Mouse (Mus musculus): ENCODE measurements around the gene Fhad1. TPM values are rescaled to one million over a fixed set of nuclear protein-coding genes. Genes with fewer than 3 reads are reported as not detected.

The Fhad1 gene
- polyA plus RNA-seq (2012) = 0.11 and 0.27 TPM in 2 replicates

DNA sequence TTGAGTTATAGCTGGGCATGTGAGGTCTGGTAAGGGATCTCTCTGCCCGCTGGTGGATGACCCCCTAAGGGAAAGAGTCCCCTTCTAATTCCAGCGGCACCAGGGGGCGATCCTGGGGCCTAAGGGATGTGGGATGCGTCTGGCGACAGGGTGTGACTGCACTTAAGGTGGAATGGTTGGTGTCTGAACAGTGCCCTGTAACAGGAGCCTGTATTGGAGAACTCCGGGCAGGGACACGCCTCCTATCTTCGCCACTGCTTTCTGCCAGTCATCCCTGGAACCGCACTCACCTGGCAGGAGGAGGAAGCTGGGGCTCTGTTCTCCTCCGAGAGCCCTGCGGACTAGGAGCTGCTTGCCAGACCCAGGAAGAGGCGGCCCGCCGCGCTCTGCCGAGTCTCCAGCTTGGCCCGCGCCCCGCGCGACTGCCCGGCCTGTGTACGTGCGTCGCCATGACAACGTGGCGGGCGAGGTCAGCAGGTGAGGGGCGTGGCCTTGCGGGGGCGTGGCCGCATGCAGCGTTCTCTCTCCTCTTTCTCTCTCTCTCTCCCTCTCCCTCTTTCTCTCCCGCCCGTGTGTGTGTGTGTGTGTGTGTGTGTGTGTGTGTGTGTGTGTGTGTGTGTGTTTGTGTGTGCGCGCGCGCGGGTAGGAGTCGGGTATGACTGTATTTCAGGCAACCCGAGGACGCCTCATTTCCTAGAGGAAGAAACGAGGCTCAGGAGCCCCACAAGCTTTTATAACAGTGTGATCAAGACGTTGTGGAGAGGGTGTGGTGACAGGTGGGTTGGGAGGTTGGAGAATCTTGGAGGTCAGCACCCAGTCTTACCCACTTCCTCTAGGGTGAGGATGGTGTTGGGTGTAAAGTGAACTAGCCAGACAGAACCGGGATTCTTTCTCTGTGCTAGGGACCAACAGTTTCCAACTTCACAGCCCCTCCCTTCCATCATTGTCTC is at the start of gene Fhad1:
Gene Fhad1 (minus strand): TSS at position 424 of the 950 bp plus-strand sequence.

DNA sequence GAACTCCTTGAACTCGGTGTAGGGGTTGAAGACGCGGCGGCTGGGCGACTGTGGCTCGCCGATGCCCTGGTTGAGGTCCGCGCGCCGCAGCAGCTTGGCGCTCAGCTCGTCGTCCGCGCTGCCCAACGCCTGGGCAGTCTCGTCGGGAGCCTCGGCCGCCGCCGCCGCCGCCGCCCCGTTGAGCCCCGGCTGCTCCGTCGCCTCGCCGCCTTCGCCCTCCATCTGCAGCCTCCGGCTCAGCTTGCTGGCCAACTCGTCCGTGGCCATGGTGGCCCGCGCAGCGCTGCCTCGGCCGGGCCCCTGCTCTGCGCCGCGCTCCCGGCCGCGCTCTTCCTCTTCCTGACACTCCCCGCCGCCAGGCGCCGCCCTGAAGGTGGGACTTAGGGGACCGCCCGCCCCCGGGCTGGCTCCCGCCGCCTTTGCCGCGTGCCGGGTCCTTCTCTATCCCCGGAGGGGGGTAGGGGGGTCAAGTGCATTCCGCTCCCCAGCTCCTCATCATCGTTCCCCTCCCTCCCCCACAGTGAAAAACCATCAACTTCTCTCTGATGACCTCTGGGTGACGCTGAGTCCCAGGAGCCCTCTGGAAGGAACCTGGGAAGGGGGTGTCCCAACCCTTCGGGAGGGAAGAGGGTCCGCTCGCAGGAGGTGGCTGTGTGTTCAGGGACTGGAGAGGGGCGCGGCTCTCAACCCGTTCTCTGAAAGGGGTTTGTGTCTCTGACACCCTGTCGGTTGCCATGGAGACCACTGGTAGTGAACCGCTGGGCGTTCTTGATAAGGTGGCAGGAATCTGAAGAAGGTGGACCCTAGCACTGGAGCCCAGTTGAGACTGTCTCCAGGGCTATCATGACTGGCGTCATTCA is 140.1 kb downstream of the Fhad1 start, which contains the start of gene Efhd2:
Gene Efhd2 (minus strand): TSS at position 320 of the 860 bp plus-strand sequence.

DNA sequence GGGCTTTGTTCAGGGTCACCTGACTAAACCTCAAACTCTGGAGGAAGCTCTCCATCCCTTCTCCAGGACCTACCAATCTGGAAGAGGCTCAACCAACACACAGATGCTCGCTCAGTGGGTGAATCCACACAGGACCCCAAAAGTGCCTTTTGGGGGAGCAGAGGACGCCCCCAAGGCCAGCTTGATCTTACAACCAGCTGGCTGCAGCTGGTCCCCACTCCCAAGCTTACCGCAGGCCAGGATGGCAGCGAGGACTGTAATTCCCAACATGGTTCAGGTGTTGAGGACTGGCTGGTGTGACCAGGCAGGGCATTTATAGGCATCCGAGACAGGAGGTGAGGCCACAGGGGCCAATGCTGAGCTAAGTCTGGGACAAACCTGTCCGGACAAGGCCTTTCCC is 168.9 kb downstream of the Fhad1 start, which contains the start of gene Ctrc:
Gene Ctrc (minus strand): TSS at position 361 of the 400 bp plus-strand sequence.

Other genes with a start within 250 kb of the Fhad1 start
- 1.7 and 1.8 TPM in 2 replicates for gene Dnajc16, start 224.2 kb downstream of the Fhad1 start, polyA plus RNA-seq (2012)
- gene Casp9, start 221.5 kb downstream of the Fhad1 start, polyA plus RNA-seq (2012) = 13.0 and 16.1 TPM in 2 replicates
- not detected in 2 replicates for gene Cela2a, start 188.9 kb downstream of the Fhad1 start, polyA plus RNA-seq (2012)
- not detected in 2 replicates for gene Ctrc, start 168.7 kb downstream of the Fhad1 start, polyA plus RNA-seq (2012)
- gene Efhd2, start 140.2 kb downstream of the Fhad1 start, polyA plus RNA-seq (2012) = 100 and 107 TPM in 2 replicates
- 1.6 and 2.1 TPM in 2 replicates for gene Tmem51, start 69.2 kb upstream of the Fhad1 start, polyA plus RNA-seq (2012)
- 1.3 and 3.7 TPM in 2 replicates for gene Kazn, start 224.3 kb upstream of the Fhad1 start, polyA plus RNA-seq (2012)

All from megakaryocyte-erythroid progenitor cell, adult 5 weeks (primary cell).